Mouse (Mus musculus) megakaryocyte-erythroid progenitor cell, adult 5 weeks (primary cell): ENCODE measurements around the gene Mtpn. TPM values are rescaled to one million over a fixed set of nuclear protein-coding genes. Genes with fewer than 3 reads are reported as not detected.

Experiments
- polyA plus RNA-seq: library from polyadenylated mRNA; stranded (reverse); fragments of >175 nt; gene quantifications from 2 replicates; pipeline ENCODE4 v1.2.3, GENCODE M21; 2012

The Mtpn gene
- polyA plus RNA-seq, result 386 and 439 TPM in 2 replicates

GRCm38 (mm10) chr6:35539304-35540009, at the start of gene Mtpn:
Gene Mtpn, minus strand, starts transcription at chr6:35539888.

Other genes starting within 250 kb of the Mtpn start
- not detected in 2 replicates for gene Slc13a4, start 231.8 kb downstream of the Mtpn start, polyA plus RNA-seq
- not detected in 2 replicates for gene Fam180a, start 213.7 kb downstream of the Mtpn start, polyA plus RNA-seq